Mouse (Mus musculus): ENCODE results near the gene Nab2. TPM values are rescaled to one million over a fixed set of nuclear protein-coding genes. Genes with fewer than 3 reads are reported as not detected.

Nab2 gene
- total RNA-seq (2015) (2.4 and 2.6 TPM in 2 replicates), total RNA-seq (2017) (3.4 and 5.2 TPM in 2 replicates)

- peak; percentile 41 for ATAC-seq (replicated peaks; ENCODE audit: poor library complexity)
Measured at GRCm38 (mm10) chr10:127668093-127669050, at the start of gene Nab2. TSS of gene Nab2 (minus strand) at chr10:127668568.

GRCm38 (mm10) chr10:127712736-127713135 is 44.4 kb upstream of the Nab2 start:
- ATAC-seq (replicated peaks; ENCODE audit: poor library complexity), result no peak

GRCm38 (mm10) chr10:127710331-127710730 is 42.0 kb upstream of the Nab2 start:
- no peak for ATAC-seq (replicated peaks; ENCODE audit: poor library complexity)

GRCm38 (mm10) chr10:127708850-127709370 is 40.5 kb upstream of the Nab2 start:
- no peak for ATAC-seq (replicated peaks; ENCODE audit: poor library complexity)

GRCm38 (mm10) chr10:127707721-127708120 is 39.4 kb upstream of the Nab2 start:
- no peak for ATAC-seq (replicated peaks; ENCODE audit: poor library complexity)

- no peak for ATAC-seq (replicated peaks; ENCODE audit: poor library complexity)
Measured at GRCm38 (mm10) chr10:127705783-127706182, 37.4 kb upstream of the Nab2 start.

GRCm38 (mm10) chr10:127704766-127705220 is 36.4 kb upstream of the Nab2 start, which contains the start of gene Myo1a:
TSS of gene Myo1a (plus strand) at chr10:127705170.
- ATAC-seq (replicated peaks; ENCODE audit: poor library complexity), result no peak

- no peak for ATAC-seq (replicated peaks; ENCODE audit: poor library complexity)
Measured at GRCm38 (mm10) chr10:127704293-127704692, 35.9 kb upstream of the Nab2 start.

- ATAC-seq (replicated peaks; ENCODE audit: poor library complexity), result peak; percentile 63
Measured at GRCm38 (mm10) chr10:127703299-127703698, 34.9 kb upstream of the Nab2 start.

- ATAC-seq (replicated peaks; ENCODE audit: poor library complexity), result no peak
Measured at GRCm38 (mm10) chr10:127698966-127699365, 30.6 kb upstream of the Nab2 start.

- no peak for ATAC-seq (replicated peaks; ENCODE audit: poor library complexity)
Measured at GRCm38 (mm10) chr10:127695775-127696174, 27.4 kb upstream of the Nab2 start.

- ATAC-seq (replicated peaks; ENCODE audit: poor library complexity), result peak; percentile 93
Measured at GRCm38 (mm10) chr10:127694636-127695035, 26.3 kb upstream of the Nab2 start.

- no peak; the same call in 1 of the 2 replicates for ATAC-seq (replicated peaks; ENCODE audit: poor library complexity)
Measured at GRCm38 (mm10) chr10:127691053-127691452, 22.7 kb upstream of the Nab2 start.

- no peak for ATAC-seq (replicated peaks; ENCODE audit: poor library complexity)
Measured at GRCm38 (mm10) chr10:127682886-127683285, 14.5 kb upstream of the Nab2 start.

GRCm38 (mm10) chr10:127679881-127680280 is 11.5 kb upstream of the Nab2 start:
- ATAC-seq (replicated peaks; ENCODE audit: poor library complexity), result no peak

GRCm38 (mm10) chr10:127679208-127679607 is 10.8 kb upstream of the Nab2 start:
- ATAC-seq (replicated peaks; ENCODE audit: poor library complexity), result no peak

GRCm38 (mm10) chr10:127677591-127678336 is 9.4 kb upstream of the Nab2 start:
- peak; percentile 60 for ATAC-seq (replicated peaks; ENCODE audit: poor library complexity)

- peak; percentile 83 for ATAC-seq (replicated peaks; ENCODE audit: poor library complexity)
Measured at GRCm38 (mm10) chr10:127676691-127677548, 8.6 kb upstream of the Nab2 start.

- ATAC-seq (replicated peaks; ENCODE audit: poor library complexity), result no peak
Measured at GRCm38 (mm10) chr10:127675859-127676398, 7.6 kb upstream of the Nab2 start.
